Mouse (Mus musculus) forebrain, embryonic 15.5 days (tissue): ENCODE measurements around the gene Hes5. TPM values are rescaled to one million over a fixed set of nuclear protein-coding genes. Genes with fewer than 3 reads are reported as not detected.

Experiments
- ATAC-seq: fragments of 200-750 bp; cut with Nextera tagmentation; replicated peaks from 2 replicates; pipeline ENCODE4 v1.8.0; 2017; ENCODE audit warnings: mild to moderate bottlenecking, moderate TSS enrichment, moderate library complexity
- H3K27ac ChIP-seq: fragments of 300-500 bp; sonication (generic); replicated peaks from 2 replicates; pipeline ENCODE4 v1.5.1; 2015; ENCODE audit warnings: mild to moderate bottlenecking, inconsistent platforms
- H3K27me3 ChIP-seq: fragments of 300-500 bp; sonication (generic); 2 replicates; pipeline ENCODE4 v1.6.1; 2015; ENCODE audit warnings: inconsistent platforms
- H3K36me3 ChIP-seq: fragments of 300-500 bp; sonication (generic); 2 replicates; pipeline ENCODE4 v1.6.1; 2015; ENCODE audit warnings: mild to moderate bottlenecking, inconsistent platforms
- H3K4me1 ChIP-seq: fragments of 300-500 bp; sonication (generic); 2 replicates; pipeline ENCODE4 v1.6.1; 2015; ENCODE audit warnings: inconsistent platforms
- H3K4me2 ChIP-seq: fragments of 300-500 bp; sonication (generic); replicated peaks from 2 replicates; pipeline ENCODE4 v1.6.1; 2015; ENCODE audit warnings: mild to moderate bottlenecking, inconsistent platforms
- H3K4me3 ChIP-seq: fragments of 300-500 bp; sonication (generic); 2 replicates; pipeline ENCODE4 v1.5.1; 2015; ENCODE audit warnings: mild to moderate bottlenecking, inconsistent platforms
- H3K9ac ChIP-seq: fragments of 300-500 bp; sonication (generic); replicated peaks from 2 replicates; pipeline ENCODE4 v1.6.1; 2015; ENCODE audit warnings: mild to moderate bottlenecking, inconsistent platforms
- H3K9me3 ChIP-seq: fragments of 300-500 bp; sonication (generic); 2 replicates; pipeline ENCODE4 v1.6.1; 2016; ENCODE audit warnings: inconsistent platforms
- WGBS: fragments of 180-500 bp; shearing (Covaris S2); methylation state at CpG from one replicate; pipeline ENCODE4 v1.1.7; 2015; ENCODE audit warnings: mixed read lengths; 5-methylcytosine and 5-hydroxymethylcytosine counted together
- polyA plus RNA-seq: library from polyadenylated mRNA; unstranded; fragments of >200 nt; fragmentation: Nextera tagmentation; extraction: Ambion mirVana; gene quantifications from 2 replicates; pipeline ENCODE4 v1.2.1, GENCODE M21; 2015

Gene Hes5
- polyA plus RNA-seq, 1 experiment from 2014 or later, result 125 TPM

DNA sequence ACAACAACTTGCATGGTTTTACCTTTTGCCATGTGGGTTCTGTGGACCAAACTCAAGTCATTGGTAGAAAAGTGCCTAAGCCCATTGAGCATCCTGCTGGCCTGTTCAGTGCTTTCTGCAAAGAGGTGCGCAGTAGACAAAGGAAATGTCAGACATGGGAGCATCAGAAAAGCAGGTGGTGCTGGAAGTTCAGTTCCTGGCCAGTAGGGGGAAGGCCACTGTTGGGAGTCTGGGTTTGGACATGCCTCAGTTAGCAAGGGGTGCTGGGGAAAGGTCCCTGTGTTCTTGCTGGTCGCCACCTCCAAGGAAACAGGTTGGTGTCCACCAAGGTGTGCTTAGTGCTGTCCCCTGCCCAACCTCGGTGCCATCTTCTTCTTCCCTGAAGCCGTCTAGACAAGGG lies 19.4 kb downstream of the Hes5 start:
- Histone ChIP-seq H3K4me3 (no peak overlapping the region), H3K9ac (no peak overlapping the region), H3K27me3 (0 out of 2 replicates have a peak, but pooled peaks cover 2% of the 10 kb centered on the region), H3K27ac (no peak overlapping the region), H3K4me2 (no peak overlapping the region), H3K36me3 (peaks cover 58% of the 10 kb centered on the region), H3K4me1 (0 out of 2 replicates have a peak, but pooled peaks cover 4% of the 10 kb centered on the region), H3K9me3 (no peaks in the 10 kb centered on the region)
- no peak for ATAC-seq
- WGBS, result 93% methylated on average over 4 of the region's 4 CpGs

DNA sequence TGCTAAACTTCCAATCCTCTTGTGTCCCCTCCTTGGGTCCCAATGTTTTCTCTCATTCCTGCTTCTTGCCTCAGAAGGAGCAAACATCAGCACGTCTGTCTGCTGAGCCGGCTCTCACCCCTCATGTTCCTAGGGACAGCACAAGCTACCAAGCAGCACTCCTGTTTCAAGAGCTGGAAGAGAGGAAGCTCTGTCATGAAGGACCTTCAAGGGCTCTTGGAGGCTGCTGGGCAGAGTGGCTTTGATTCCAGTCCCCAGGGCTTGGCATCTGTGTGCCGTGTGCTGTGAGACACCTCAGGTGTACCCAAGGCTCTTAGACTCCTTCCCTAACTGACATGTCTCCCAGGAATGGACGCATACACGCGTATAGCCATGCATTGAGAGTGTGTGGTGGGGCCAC lies 20.4 kb downstream of the Hes5 start:
- Histone ChIP-seq H3K9ac (no peak overlapping the region), H3K4me3 (no peak overlapping the region), H3K4me2 (no peak overlapping the region), H3K9me3 (no peaks in the 10 kb centered on the region), H3K4me1 (peaks cover 9% of the 10 kb centered on the region), H3K27ac (no peak overlapping the region), H3K36me3 (peaks cover 48% of the 10 kb centered on the region), H3K27me3 (0 out of 2 replicates have a peak, but pooled peaks cover 2% of the 10 kb centered on the region)
- no peak for ATAC-seq
- WGBS, result 85% methylated on average over 6 of the region's 6 CpGs

DNA sequence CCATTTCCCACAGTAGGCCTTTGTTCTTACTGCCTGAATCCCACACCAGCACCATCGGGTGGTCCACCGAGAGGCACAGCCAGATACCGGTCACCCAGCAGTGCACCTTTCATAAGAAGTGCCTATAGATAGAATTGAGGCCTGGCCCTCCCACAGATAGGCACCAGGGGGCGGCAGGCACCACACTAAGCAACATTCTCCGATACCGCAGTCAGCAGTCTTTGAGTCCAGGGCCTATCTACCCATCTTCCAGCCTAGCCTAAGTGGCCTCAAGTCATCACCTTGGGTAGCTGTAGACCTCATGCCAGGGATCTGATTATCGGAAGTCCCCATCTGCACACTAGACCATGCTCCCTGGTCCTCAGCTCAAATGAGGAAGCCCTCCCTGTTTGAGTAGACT lies 20.8 kb downstream of the Hes5 start:
- H3K4me3 ChIP-seq, result no peak overlapping the region
- H3K27me3 ChIP-seq, result 0 out of 2 replicates have a peak, but pooled peaks cover 2% of the 10 kb centered on the region
- peaks cover 44% of the 10 kb centered on the region for H3K36me3 ChIP-seq
- H3K4me2 ChIP-seq, result no peak overlapping the region
- ATAC-seq, result peak; percentile 65
- peaks cover 12% of the 10 kb centered on the region for H3K4me1 ChIP-seq
- H3K27ac ChIP-seq, result no peak overlapping the region
- WGBS, result 43% methylated on average over 7 of the region's 7 CpGs
- no peaks in the 10 kb centered on the region for H3K9me3 ChIP-seq
- H3K9ac ChIP-seq, result no peak overlapping the region

DNA sequence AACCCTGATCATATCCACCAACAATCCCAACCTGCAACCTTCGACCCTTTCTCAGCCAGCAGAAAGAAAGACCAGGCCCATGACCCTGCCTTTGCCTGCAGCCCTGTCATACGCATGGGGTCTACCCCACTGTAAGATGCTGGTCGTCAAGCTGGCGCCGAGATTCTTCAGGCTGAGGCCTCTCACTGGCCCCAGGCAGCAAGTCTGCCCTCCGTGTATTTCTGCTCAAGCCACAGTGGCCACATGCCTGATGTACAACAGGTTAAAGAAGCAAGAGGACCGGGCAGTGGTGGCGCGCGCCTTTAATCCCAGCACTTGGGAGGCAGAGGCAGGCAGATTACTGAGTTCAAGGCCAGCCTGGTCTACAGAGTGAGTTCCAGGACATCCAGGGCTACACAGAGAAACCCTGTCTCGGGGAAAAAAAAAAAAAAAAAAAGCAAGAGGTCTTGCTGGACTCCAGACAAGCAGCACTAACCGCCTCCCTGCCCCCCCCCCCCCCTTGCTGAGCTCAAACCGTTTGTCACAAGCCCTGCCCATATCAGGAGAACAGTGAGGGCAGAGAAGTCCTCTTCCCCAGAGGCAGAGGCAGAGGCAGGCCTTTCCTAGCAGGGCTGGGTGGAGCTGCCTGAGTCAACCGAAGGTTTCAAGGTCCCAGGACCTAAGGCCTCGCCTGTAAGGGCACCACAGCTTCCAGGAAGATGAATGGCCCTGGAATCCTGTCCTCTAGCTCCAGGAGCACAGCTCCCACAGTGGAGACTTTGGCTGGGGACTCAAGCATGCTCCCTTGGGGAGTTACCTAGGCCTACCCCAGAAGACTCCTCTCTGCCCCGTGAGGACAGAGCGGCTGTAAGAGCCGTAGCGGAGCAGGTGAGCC lies 21.8 kb downstream of the Hes5 start:
- no peak overlapping the region for H3K9ac ChIP-seq
- no peak overlapping the region for H3K4me3 ChIP-seq
- no peak overlapping the region for H3K4me2 ChIP-seq
- WGBS, result 80% methylated on average over 19 of the region's 19 CpGs
- H3K9me3 ChIP-seq, result no peaks in the 10 kb centered on the region
- H3K27me3 ChIP-seq, result 0 out of 2 replicates have a peak, but pooled peaks cover 2% of the 10 kb centered on the region
- no peak for ATAC-seq
- H3K36me3 ChIP-seq, result peaks cover 34% of the 10 kb centered on the region
- no peak overlapping the region for H3K27ac ChIP-seq
- H3K4me1 ChIP-seq, result peaks cover 12% of the 10 kb centered on the region

DNA sequence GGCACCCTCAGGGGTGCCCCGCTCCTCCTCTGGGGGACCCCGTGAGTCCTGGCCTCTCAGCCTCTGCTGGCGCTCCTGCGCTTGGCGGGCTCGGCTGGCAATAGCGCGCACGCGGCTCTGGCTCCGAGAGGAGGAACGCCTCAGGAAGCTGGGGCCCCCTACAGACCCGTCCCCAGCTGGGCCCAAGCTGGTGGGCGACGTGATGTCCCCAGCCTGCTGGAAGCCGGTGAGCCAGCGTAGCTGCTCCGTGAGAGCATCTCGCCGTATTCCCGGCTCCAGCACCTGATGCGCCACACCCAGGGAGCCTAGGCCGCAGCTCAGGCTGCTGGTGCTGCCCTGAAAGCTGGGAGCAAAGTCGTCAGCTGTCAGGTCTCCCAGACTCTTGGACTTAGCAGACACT lies 23.0 kb downstream of the Hes5 start:
- no peak for ATAC-seq
- Histone ChIP-seq H3K9me3 (no peaks in the 10 kb centered on the region), H3K4me1 (peaks cover 12% of the 10 kb centered on the region), H3K27ac (no peak overlapping the region), H3K9ac (no peak overlapping the region), H3K36me3 (peaks cover 22% of the 10 kb centered on the region), H3K4me2 (no peak overlapping the region), H3K27me3 (0 out of 2 replicates have a peak, but pooled peaks cover 2% of the 10 kb centered on the region), H3K4me3 (no peak overlapping the region)
- WGBS, result 16% methylated on average over 24 of the region's 24 CpGs

DNA sequence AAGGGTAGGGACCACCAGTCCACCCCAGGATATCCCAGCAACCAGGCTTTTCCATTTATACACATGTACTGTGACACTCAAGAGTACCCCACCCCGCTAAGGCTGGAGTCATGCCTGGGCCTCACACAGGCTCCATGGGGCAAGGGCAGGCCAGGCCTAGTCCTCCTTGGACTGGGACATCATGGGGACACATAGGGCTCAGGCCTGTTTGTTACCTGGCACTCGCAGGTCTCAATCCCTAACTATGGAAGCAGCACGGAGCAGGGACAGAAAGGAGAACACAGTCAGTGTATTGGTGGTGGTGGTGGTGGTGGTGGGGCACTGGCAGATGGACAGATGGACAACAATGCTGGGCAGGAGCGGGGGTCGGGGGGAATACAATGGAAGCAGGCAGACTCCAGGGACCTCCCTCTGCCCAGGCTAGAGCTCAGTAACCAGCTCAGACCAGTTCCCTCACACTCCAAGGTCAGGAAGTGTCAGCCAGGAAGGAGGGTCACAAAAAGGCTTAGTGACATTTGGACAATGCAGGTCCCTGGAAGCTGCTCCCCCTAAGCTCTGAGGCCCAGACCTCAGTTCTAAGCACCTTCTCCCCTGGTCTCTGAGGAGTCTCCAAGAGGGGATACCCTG lies 24.5 kb downstream of the Hes5 start:
- no peak for ATAC-seq
- H3K27me3 ChIP-seq, result 0 out of 2 replicates have a peak, but pooled peaks cover 2% of the 10 kb centered on the region
- no peaks in the 10 kb centered on the region for H3K9me3 ChIP-seq
- 73% methylated on average over 5 of the region's 5 CpGs for WGBS
- no peak overlapping the region for H3K9ac ChIP-seq
- H3K36me3 ChIP-seq, result peaks cover 8% of the 10 kb centered on the region
- no peak overlapping the region for H3K27ac ChIP-seq
- no peak overlapping the region for H3K4me3 ChIP-seq
- H3K4me2 ChIP-seq, result no peak overlapping the region
- H3K4me1 ChIP-seq, result peaks cover 12% of the 10 kb centered on the region

DNA sequence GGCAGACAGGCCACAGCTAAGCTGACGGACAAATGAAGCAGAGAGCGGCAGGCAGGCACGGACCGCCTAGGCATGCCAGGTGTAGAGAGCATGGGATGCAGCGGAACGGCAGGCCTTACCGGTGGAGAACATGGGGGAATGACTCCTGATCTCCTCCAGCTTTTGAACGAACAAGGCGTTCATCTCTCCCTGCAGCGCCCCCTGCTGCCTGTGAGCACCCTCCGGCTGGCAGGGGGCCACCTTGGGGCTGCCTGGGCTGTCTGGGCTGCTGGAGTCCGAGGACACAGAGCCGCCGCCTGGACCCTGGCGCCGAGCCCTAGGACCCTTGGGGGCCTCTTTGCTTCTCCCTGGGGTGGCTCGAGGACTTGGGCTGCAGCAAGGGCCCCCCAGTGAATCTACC lies 25.4 kb downstream of the Hes5 start:
- Histone ChIP-seq H3K9ac (0 out of 2 replicates have a peak overlapping the region, but pooled peaks have one; percentile 13), H3K4me2 (0 out of 2 replicates have a peak overlapping the region, but pooled peaks have one; percentile 22)
- WGBS, result 14% methylated on average over 17 of the region's 17 CpGs

DNA sequence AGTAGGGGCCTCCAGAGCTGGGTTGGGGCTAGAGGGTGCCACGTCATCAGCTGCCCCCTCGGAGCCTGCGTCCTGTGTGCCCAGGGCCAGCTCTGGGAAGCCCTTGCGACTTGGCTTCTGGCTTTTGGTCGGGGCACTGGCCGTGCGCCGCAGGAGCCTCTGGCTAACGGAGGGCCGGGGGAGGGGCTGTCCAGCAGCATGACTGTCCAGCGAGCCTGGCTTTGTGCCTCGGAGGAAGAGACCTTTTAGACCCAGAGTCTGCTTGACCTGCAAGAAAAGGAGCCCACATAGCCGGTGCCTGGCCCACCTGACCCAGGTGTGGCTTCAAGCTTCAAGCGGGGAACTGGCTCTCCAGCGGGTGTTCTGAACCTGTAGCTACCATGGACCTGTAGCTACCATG lies 26.0 kb downstream of the Hes5 start:
- H3K4me3 ChIP-seq, result no peak overlapping the region
- 70% methylated on average over 15 of the region's 15 CpGs for WGBS
- no peaks in the 10 kb centered on the region for H3K36me3 ChIP-seq
- no peak overlapping the region for H3K9ac ChIP-seq
- peaks cover 12% of the 10 kb centered on the region for H3K4me1 ChIP-seq
- H3K27me3 ChIP-seq, result 0 out of 2 replicates have a peak, but pooled peaks cover 2% of the 10 kb centered on the region
- no peaks in the 10 kb centered on the region for H3K9me3 ChIP-seq
- no peak overlapping the region for H3K4me2 ChIP-seq
- ATAC-seq, result no peak
- H3K27ac ChIP-seq, result no peak overlapping the region

More for the DNA sequence above, 25.4 kb downstream of the Hes5 start:
- 0 out of 2 replicates have a peak, but pooled peaks cover 2% of the 10 kb centered on the region for H3K27me3 ChIP-seq
- peaks cover 12% of the 10 kb centered on the region for H3K4me1 ChIP-seq
- H3K9me3 ChIP-seq, result no peaks in the 10 kb centered on the region
- H3K27ac ChIP-seq, result no peak overlapping the region
- no peak for ATAC-seq
- H3K4me3 ChIP-seq, result no peak overlapping the region
- H3K36me3 ChIP-seq, result no peaks in the 10 kb centered on the region

DNA sequence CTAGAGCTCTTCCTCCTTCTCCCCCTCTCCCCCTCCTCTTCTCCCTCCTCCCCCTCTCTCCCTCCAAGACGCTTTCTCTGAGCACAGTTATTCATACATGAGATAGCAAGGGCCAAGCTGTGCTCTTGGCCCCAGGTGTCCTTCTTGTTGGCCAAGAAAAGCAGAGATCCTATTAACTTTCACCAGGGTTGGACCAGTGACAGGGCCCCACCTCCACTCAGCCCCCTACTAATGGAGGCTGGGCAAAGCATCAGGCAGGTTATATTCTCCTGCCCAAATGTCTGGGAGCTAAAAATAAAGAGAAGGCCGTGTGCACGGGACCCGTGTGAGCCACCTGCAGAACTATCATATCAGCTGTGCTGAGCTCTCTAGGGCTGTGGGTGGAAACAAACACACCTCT lies 34.2 kb downstream of the Hes5 start:
- Histone ChIP-seq H3K9me3 (no peaks in the 10 kb centered on the region), H3K4me1 (no peaks in the 10 kb centered on the region), H3K27me3 (no peaks in the 10 kb centered on the region), H3K27ac (no peak overlapping the region), H3K36me3 (no peaks in the 10 kb centered on the region), H3K9ac (no peak overlapping the region), H3K4me3 (no peak overlapping the region), H3K4me2 (no peak overlapping the region)
- no peak for ATAC-seq
- WGBS, result 78% methylated on average over 4 of the region's 4 CpGs

DNA sequence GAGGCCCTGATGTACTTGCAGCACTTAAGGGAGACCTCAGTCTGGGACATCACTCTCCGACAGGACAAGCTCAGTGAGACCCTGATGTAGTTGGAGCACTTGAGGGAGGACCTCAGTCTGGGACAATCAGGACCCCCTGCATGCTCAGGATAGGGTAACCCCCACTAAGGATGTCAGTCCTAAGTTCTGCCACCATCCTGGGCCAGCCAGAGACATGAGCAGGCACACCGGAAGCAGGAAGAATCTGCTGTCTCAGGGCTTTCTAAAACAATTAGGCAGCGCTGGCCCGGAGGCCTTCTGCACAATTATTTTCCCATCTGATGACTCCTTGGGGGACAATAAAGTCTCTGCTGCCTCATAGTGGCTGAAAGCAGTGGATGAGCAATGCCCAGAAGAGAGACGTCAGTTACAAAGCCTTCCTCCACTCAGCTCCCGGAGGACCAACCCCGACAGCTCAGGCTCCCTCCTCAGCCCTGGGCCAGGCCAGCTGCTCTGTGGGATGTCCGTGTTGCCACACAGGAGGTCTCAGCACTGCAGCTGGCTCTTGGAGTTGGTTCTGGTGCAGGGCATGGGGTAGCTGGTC lies 35.9 kb downstream of the Hes5 start:
- H3K36me3 ChIP-seq, result no peaks in the 10 kb centered on the region
- no peaks in the 10 kb centered on the region for H3K4me1 ChIP-seq
- H3K27ac ChIP-seq, result no peak overlapping the region
- no peak overlapping the region for H3K4me2 ChIP-seq
- 37% methylated on average over 8 of the region's 8 CpGs for WGBS
- no peaks in the 10 kb centered on the region for H3K27me3 ChIP-seq
- no peak overlapping the region for H3K9ac ChIP-seq
- H3K9me3 ChIP-seq, result no peaks in the 10 kb centered on the region
- H3K4me3 ChIP-seq, result no peak overlapping the region
- no peak for ATAC-seq

DNA sequence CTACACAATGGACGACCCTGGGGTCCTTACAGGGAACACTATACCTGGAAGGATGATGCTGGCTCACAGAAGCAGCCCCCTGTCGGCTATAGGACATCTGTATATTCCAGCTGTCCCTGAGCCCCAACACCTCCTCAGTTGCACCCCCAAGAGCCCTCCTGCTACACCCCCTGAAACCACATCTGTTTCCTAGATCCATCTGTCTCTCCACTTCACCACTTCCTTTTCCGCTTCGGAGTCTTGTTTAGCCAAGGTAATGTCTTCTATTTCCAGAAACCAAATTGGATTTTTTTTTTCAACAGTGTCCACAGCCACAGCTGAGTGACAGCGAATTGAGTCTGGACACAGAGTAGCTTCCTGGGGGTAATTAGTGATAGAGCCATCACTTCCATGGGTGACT lies 38.7 kb downstream of the Hes5 start:
- Histone ChIP-seq H3K4me3 (no peak overlapping the region), H3K9ac (no peak overlapping the region), H3K27ac (no peak overlapping the region), H3K4me2 (no peak overlapping the region), H3K27me3 (no peaks in the 10 kb centered on the region), H3K36me3 (no peaks in the 10 kb centered on the region), H3K9me3 (no peaks in the 10 kb centered on the region), H3K4me1 (no peaks in the 10 kb centered on the region)
- no peak for ATAC-seq
- 87% methylated on average over 5 of the region's 5 CpGs for WGBS

DNA sequence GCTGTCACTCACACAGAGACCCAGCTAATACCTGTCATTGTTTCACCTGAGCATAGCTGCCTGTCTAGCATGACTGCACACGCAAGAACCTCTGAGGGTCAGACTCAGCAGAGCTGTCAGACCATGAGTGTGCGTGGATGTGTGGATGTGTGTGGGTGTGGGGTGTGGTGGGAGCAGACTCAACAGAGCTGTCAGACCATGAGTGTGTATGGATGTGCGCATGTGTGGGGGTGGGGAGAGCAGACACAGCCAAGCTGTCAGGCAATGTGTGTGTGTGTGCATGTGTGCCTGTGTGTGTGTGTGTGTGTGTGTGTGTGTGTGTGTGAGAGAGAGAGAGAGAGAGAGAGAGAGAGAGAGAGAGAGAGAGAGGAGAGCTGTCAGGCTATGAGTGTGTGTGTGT lies 44.6 kb downstream of the Hes5 start:
- 76% methylated on average over 3 of the region's 3 CpGs for WGBS
- H3K36me3 ChIP-seq, result no peaks in the 10 kb centered on the region
- no peak overlapping the region for H3K27ac ChIP-seq
- H3K27me3 ChIP-seq, result no peaks in the 10 kb centered on the region
- H3K4me2 ChIP-seq, result no peak overlapping the region
- no peak for ATAC-seq
- no peak overlapping the region for H3K4me3 ChIP-seq
- no peak overlapping the region for H3K9ac ChIP-seq
- no peaks in the 10 kb centered on the region for H3K4me1 ChIP-seq
- H3K9me3 ChIP-seq, result no peaks in the 10 kb centered on the region
